In the genomic region with DNA sequence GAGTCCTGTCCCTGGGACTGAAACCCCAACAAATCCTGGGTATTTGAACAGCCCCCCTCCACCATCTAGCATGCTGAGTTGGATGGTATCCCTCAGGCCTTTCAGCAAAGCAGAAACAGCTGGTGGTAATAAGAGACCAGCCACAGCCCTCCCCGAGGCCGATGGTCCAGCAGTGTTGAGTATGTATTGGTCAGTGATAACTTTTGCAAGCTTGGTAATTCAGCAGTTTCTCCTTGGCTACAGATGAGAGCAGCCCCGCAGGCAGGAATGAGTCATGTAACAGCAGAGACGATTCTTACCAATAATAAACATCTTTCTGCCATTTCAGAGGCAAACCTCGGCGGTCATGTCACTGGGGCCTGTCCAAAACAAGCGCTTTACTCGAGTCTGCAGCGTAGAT, we compare ENCODE assay signal across 11 mouse cellular contexts. TPM values are rescaled to one million over a fixed set of nuclear protein-coding genes. Genes with fewer than 3 reads are reported as not detected.
DNase-seq lines count a peak whose midpoint lies in the region; ATAC-seq and TF ChIP-seq lines count a peak whose summit lies in the region.
"Had no signal": no experiment of that assay in that cellular context is flagged by ENCODE, and none has a peak within 500 bp of the region (broad histone marks: within the 10 kb centered on the region; RNA-seq: fewer than 3 reads in every experiment).

No protein-coding gene starts in this region.

- peak in 1 of 2 experiments; percentile 56 for DNase-seq in cerebellum, adult 2 months
- peak; percentile 26 for DNase-seq in midbrain, postnatal 0 days (ENCODE audit: low spot score)
- DNase-seq in fibroblast of lung, adult 2 months (ENCODE audit: low read depth): peak; percentile 96
- no peak for DNase-seq in left cerebral cortex, postnatal 36 days (ENCODE audit: low spot score in 2 of 2)
- DNase-seq: B cell, adult 2 months; cerebellum, postnatal 14 days had no signal

- peaks cover 53% of the 10 kb centered on the region for H3K4me1 ChIP-seq in cerebellum, adult 2 months (ENCODE audit: control insufficient read depth, insufficient read depth, low read length)
- no peaks in the 10 kb centered on the region for H3K4me1 ChIP-seq in midbrain, postnatal 0 days (ENCODE audit: insufficient read depth, low read length)
- H3K4me1 ChIP-seq in midbrain, embryonic 16.5 days (ENCODE audit: control insufficient read depth, insufficient read depth, low read length): peaks cover 7% of the 10 kb centered on the region; the same call in 1 of the 2 replicates
- peaks cover 58% of the 10 kb centered on the region for H3K4me1 ChIP-seq in small intestine, adult 2 months (ENCODE audit: control insufficient read depth, insufficient read depth, insufficient read length, low read length)

- no peak overlapping the region for H3K9ac ChIP-seq in midbrain, postnatal 0 days (replicated peaks; ENCODE audit: low read length, poor library complexity, severe bottlenecking)
- no peak overlapping the region for H3K9ac ChIP-seq in midbrain, embryonic 16.5 days (ENCODE audit: low read depth, low read length)

- 21% methylated on average over 9 of the region's 9 CpGs for WGBS in cerebellum, adult 2 months
- WGBS in midbrain, postnatal 0 days: 73% methylated on average over 9 of the region's 9 CpGs
- 84% methylated on average over 9 of the region's 9 CpGs for WGBS in midbrain, embryonic 16.5 days
- 69% methylated on average over 9 of the region's 9 CpGs for WGBS in small intestine, adult 2 months

- no peaks in the 10 kb centered on the region for H3K9me3 ChIP-seq in midbrain, postnatal 0 days (ENCODE audit: low read length)
- no peaks in the 10 kb centered on the region for H3K9me3 ChIP-seq in midbrain, embryonic 16.5 days (replicated peaks; ENCODE audit: control insufficient read depth, low read length, poor library complexity, severe bottlenecking)

- no peaks in the 10 kb centered on the region for H3K27me3 ChIP-seq in cerebellum, adult 2 months (ENCODE audit: control insufficient read depth, insufficient read depth, low read length)
- H3K27me3 ChIP-seq in midbrain, postnatal 0 days (ENCODE audit: insufficient read depth, low read length): no peaks in the 10 kb centered on the region
- no peaks in the 10 kb centered on the region for H3K27me3 ChIP-seq in midbrain, embryonic 16.5 days (ENCODE audit: control insufficient read depth, insufficient read depth, low read depth, low read length)
- H3K27me3 ChIP-seq in small intestine, adult 2 months (ENCODE audit: control insufficient read depth, insufficient read depth, low read length): no peaks in the 10 kb centered on the region

- H3K27ac ChIP-seq in cerebellum, adult 2 months (ENCODE audit: insufficient read depth, low read length): peak overlapping the region; percentile 6; the same call in 1 of the 2 replicates
- no peak overlapping the region for H3K27ac ChIP-seq in midbrain, postnatal 0 days (ENCODE audit: low read depth, low read length)
- no peak overlapping the region for H3K27ac ChIP-seq in midbrain, embryonic 16.5 days (ENCODE audit: low read length)
- H3K27ac ChIP-seq in small intestine, adult 2 months (ENCODE audit: insufficient read depth, low read depth, low read length): 0 out of 2 replicates have a peak overlapping the region, but pooled peaks have one; percentile 10

- intact Hi-C loops in left cerebral cortex, postnatal 36 days (cut with DNase I): no loop called here

- H3K4me3 ChIP-seq in cerebellum, adult 2 months (replicated peaks; ENCODE audit: insufficient read depth, low read depth, low read length): no peak overlapping the region
- H3K4me3 ChIP-seq in midbrain, postnatal 0 days (ENCODE audit: low read depth, low read length): no peak overlapping the region
- no peak overlapping the region for H3K4me3 ChIP-seq in midbrain, embryonic 16.5 days (ENCODE audit: low read depth, low read length)
- no peak overlapping the region for H3K4me3 ChIP-seq in small intestine, adult 2 months (ENCODE audit: low read depth, low read length)

- H3K36me3 ChIP-seq in midbrain, postnatal 0 days (ENCODE audit: insufficient read depth, low read length): no peaks in the 10 kb centered on the region; the same call in 1 of the 2 replicates
- H3K36me3 ChIP-seq in midbrain, embryonic 16.5 days (ENCODE audit: control insufficient read depth, insufficient read depth, low read length): no peaks in the 10 kb centered on the region
- peaks cover 7% of the 10 kb centered on the region for H3K36me3 ChIP-seq in small intestine, adult 2 months (ENCODE audit: control insufficient read depth, insufficient read depth, low read length)

- no peak for ATAC-seq in cerebellum, adult (ENCODE audit: insufficient number of reproducible peaks, low FRiP score, low TSS enrichment)
- no peak for ATAC-seq in midbrain, postnatal 0 days (ENCODE audit: low FRiP score)
- no peak for ATAC-seq in midbrain, embryonic 16.5 days
- ATAC-seq in erythroid progenitor cell, adult 5-6 weeks (replicated peaks; ENCODE audit: low FRiP score, poor library complexity, severe bottlenecking): no peak
- ATAC-seq: intestine, postnatal 0 days had no signal

- no peak for TF ChIP-seq CTCF in cerebellum, adult 2 months (IDR thresholded peaks at IDR 0.05; ENCODE audit: borderline replicate concordance, insufficient read depth, low read depth, low read length)
- TF ChIP-seq CTCF in midbrain, postnatal 0 days (IDR thresholded peaks at IDR 0.05): no peak
- no peak for TF ChIP-seq CTCF in small intestine, adult 2 months (IDR thresholded peaks at IDR 0.05; ENCODE audit: extremely low read depth, insufficient read length, insufficient replicate concordance, low read depth, low read length)

- no peak for TF ChIP-seq POLR2A in cerebellum, adult 2 months (IDR thresholded peaks at IDR 0.05; ENCODE audit: borderline replicate concordance, insufficient read depth, low read length)
- no peak for TF ChIP-seq POLR2A in small intestine, adult 2 months (IDR thresholded peaks at IDR 0.05; ENCODE audit: low read depth, low read length)

- no peak overlapping the region for H3K4me2 ChIP-seq in midbrain, postnatal 0 days (ENCODE audit: low read depth, low read length, poor library complexity, severe bottlenecking)
- H3K4me2 ChIP-seq in midbrain, embryonic 16.5 days (ENCODE audit: low read length): no peak overlapping the region

RNA-seq across cellular contexts. Expression of a gene that starts 23.9 kb away (rescaled TPM):
- polyA plus RNA-seq in cerebellum, adult 2 months (2012; rRNA removed): 199 and 220 TPM in 2 replicates
- 84.0 and 108 TPM in 2 replicates for total RNA-seq in midbrain, postnatal 0 days (2014; rRNA removed)
- polyA plus RNA-seq in midbrain, postnatal 0 days (2015; fragmentation: Nextera tagmentation; extraction: Ambion mirVana): 308 and 309 TPM in 2 replicates
- 316 and 331 TPM in 2 replicates for polyA plus RNA-seq in midbrain, embryonic 16.5 days (2015; fragmentation: Nextera tagmentation; extraction: Ambion mirVana)
- polyA plus RNA-seq in small intestine, adult 2 months (2012; rRNA removed): 159 and 390 TPM in 2 replicates
- total RNA-seq in erythroid progenitor cell, adult 5-6 weeks (2015; ENCODE audit: low replicate concordance): 94.3 and 141 TPM in 2 replicates
- 29.4 and 35.6 TPM in 2 replicates for total RNA-seq in erythroid progenitor cell, adult 5-6 weeks (2017; ENCODE audit: low replicate concordance)
- total RNA-seq in left cerebral cortex, postnatal 36 days (2021): 100 to 1,000 TPM; 343 to 354 TPM

Comparison
In these comparisons a context has a peak if more than half of its experiments do, and no peak if none do; other contexts are left out.
1. DNase-seq: peak in midbrain, postnatal 0 days (single experiment) and fibroblast of lung, adult 2 months (single experiment); none in left cerebral cortex, postnatal 36 days (0 of 2).
2. H3K27ac ChIP-seq: peak in cerebellum, adult 2 months (single experiment) and small intestine, adult 2 months (single experiment); none in midbrain, postnatal 0 days (single experiment) and midbrain, embryonic 16.5 days (single experiment).